8 mouse cellular contexts compared by ENCODE assay signal in the genomic region with DNA sequence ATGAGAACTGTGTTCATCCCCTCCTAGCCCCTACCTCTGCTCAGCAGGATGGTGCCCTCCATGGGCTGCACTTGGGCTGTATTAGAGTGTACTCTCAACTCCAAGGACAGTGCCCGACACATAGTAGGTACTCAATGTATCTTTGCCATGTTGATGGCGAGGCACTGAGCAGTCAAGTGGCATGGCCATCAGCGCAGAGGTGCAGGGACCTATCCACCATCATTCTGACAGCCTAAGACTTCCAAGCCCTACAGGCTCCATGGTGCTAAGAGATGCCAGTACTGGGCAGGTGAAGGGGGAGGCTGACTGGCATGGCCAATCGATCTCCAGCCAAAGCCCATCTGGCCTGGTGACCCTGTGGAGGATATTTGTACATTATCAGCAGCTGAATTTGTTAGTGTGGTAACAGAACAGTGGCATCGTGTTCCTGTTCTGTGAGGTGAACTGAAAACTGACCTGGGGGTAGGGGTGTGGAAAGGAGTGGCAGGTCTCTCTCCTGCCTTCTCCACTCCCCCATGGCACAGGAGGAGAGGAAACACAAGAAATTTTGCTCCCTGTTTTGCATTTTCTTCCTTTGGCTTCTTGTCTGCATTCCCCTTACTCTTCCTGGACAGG.
DNase-seq lines count a peak whose midpoint lies in the region; ATAC-seq lines count a peak whose summit lies in the region.

No protein-coding gene starts in this region.

- H3K4me1 ChIP-seq in heart, embryonic 10.5 days, result peaks cover 15% of the 10 kb centered on the region
- peaks cover 16% of the 10 kb centered on the region for H3K4me1 ChIP-seq in lung, embryonic 15.5 days
- H3K4me1 ChIP-seq in intestine, embryonic 16.5 days (ENCODE audit: control insufficient read depth, insufficient read depth, low read length), result peaks cover 11% of the 10 kb centered on the region
- H3K4me1 ChIP-seq in stomach, embryonic 14.5 days (ENCODE audit: control insufficient read depth, insufficient read depth, low read length), result 0 out of 2 replicates have a peak, but pooled peaks cover 7% of the 10 kb centered on the region

- peaks cover 53% of the 10 kb centered on the region for H3K36me3 ChIP-seq in heart, embryonic 10.5 days
- peaks cover 17% of the 10 kb centered on the region for H3K36me3 ChIP-seq in lung, embryonic 15.5 days
- H3K36me3 ChIP-seq in intestine, embryonic 16.5 days (ENCODE audit: control insufficient read depth, insufficient read depth, low read length), result peaks cover 9% of the 10 kb centered on the region
- H3K36me3 ChIP-seq in stomach, embryonic 14.5 days (ENCODE audit: control insufficient read depth, insufficient read depth, low read length), result peaks cover 7% of the 10 kb centered on the region

- H3K27me3 ChIP-seq in heart, embryonic 10.5 days (ENCODE audit: insufficient read depth, poor library complexity, severe bottlenecking), result no peaks in the 10 kb centered on the region
- H3K27me3 ChIP-seq in lung, embryonic 15.5 days, result no peaks in the 10 kb centered on the region
- H3K27me3 ChIP-seq in intestine, embryonic 16.5 days (replicated peaks; ENCODE audit: control insufficient read depth, insufficient read depth, low read length), result no peaks in the 10 kb centered on the region
- H3K27me3 ChIP-seq in stomach, embryonic 14.5 days (ENCODE audit: control insufficient read depth, insufficient read depth, low read length), result no peaks in the 10 kb centered on the region

- intact Hi-C loops in heart, postnatal 25 days (cut with DNase I), result loop anchor here (2.0 kb wide), 1 partner anchor 39 kb away; no protein-coding TSS in a partner anchor

- no peak for DNase-seq in heart, embryonic 10.5 days (ENCODE audit: low spot score)
- DNase-seq in heart, postnatal 25 days (ENCODE audit: low spot score), result no peak
- DNase-seq in lung, postnatal 25 days (ENCODE audit: low spot score), result no peak
- no peak for DNase-seq in Muller cell, postnatal 12 days (ENCODE audit: inconsistent ontology term)
- no peak for DNase-seq in spleen, postnatal 4 days (ENCODE audit: low spot score in 2 of 2)

- ATAC-seq in lung, embryonic 15.5 days (ENCODE audit: borderline replicate concordance, extremely low read depth, low FRiP score, low TSS enrichment), result no peak
- 0 out of 2 replicates have a peak, but pooled peaks have one; percentile 12 for ATAC-seq in intestine, embryonic 16.5 days
- no peak for ATAC-seq in stomach, embryonic 14.5 days (ENCODE audit: insufficient number of reproducible peaks, insufficient read depth, low FRiP score, low read depth)

- peak overlapping the region; percentile 31; the same call in 1 of the 2 replicates for H3K27ac ChIP-seq in heart, embryonic 10.5 days
- peak overlapping the region; percentile 27; the same call in 1 of the 2 replicates for H3K27ac ChIP-seq in lung, embryonic 15.5 days
- H3K27ac ChIP-seq in intestine, embryonic 16.5 days (ENCODE audit: low read length), result no peak overlapping the region
- 0 out of 2 replicates have a peak overlapping the region, but pooled peaks have one; percentile 3 for H3K27ac ChIP-seq in stomach, embryonic 14.5 days (ENCODE audit: low read length)

- no peaks in the 10 kb centered on the region for H3K9me3 ChIP-seq in heart, embryonic 10.5 days
- H3K9me3 ChIP-seq in lung, embryonic 15.5 days, result no peaks in the 10 kb centered on the region
- no peaks in the 10 kb centered on the region for H3K9me3 ChIP-seq in intestine, embryonic 16.5 days (ENCODE audit: control insufficient read depth, low read length)
- no peaks in the 10 kb centered on the region for H3K9me3 ChIP-seq in stomach, embryonic 14.5 days (ENCODE audit: control insufficient read depth, low read depth, low read length)

- no peak overlapping the region for H3K9ac ChIP-seq in lung, embryonic 15.5 days
- H3K9ac ChIP-seq in intestine, embryonic 16.5 days (ENCODE audit: low read depth, low read length), result no peak overlapping the region
- no peak overlapping the region for H3K9ac ChIP-seq in stomach, embryonic 14.5 days (replicated peaks; ENCODE audit: low read depth, low read length)

- H3K4me2 ChIP-seq in lung, embryonic 15.5 days, result no peak overlapping the region
- H3K4me2 ChIP-seq in intestine, embryonic 16.5 days (ENCODE audit: low read depth, low read length), result no peak overlapping the region
- H3K4me2 ChIP-seq in stomach, embryonic 14.5 days (replicated peaks; ENCODE audit: low read depth, low read length), result no peak overlapping the region

- 90% methylated on average over 5 of the region's 5 CpGs for WGBS in heart, embryonic 10.5 days
- 82% methylated on average over 5 of the region's 5 CpGs for WGBS in lung, embryonic 15.5 days
- WGBS in intestine, embryonic 16.5 days, result 82% methylated on average over 5 of the region's 5 CpGs
- WGBS in stomach, embryonic 14.5 days, result 85% methylated on average over 5 of the region's 5 CpGs

- no peak overlapping the region for H3K4me3 ChIP-seq in heart, embryonic 10.5 days
- H3K4me3 ChIP-seq in lung, embryonic 15.5 days, result no peak overlapping the region
- no peak overlapping the region for H3K4me3 ChIP-seq in intestine, embryonic 16.5 days (ENCODE audit: low read length)
- H3K4me3 ChIP-seq in stomach, embryonic 14.5 days (ENCODE audit: low read depth, low read length), result no peak overlapping the region
